Mouse (Mus musculus) forebrain, embryonic 14.5 days (tissue): ENCODE measurements around the gene Mindy1. TPM values are rescaled to one million over a fixed set of nuclear protein-coding genes. Genes with fewer than 3 reads are reported as not detected.

ENCODE experiments used
- ATAC-seq: fragments of 200-750 bp; cut with Nextera tagmentation; 2 replicates; pipeline ENCODE4 v1.8.0; 2017; ENCODE audit warnings: mild to moderate bottlenecking, moderate library complexity
- DNase-seq: peaks from one replicate; pipeline ENCODE4 v3.0.0-alpha.2; 2015; ENCODE audit warnings: low spot score
- H3K27ac ChIP-seq: fragments of 300-500 bp; sonication (generic); 2 replicates; pipeline ENCODE4 v1.5.1; 2014; ENCODE audit warnings: low read depth, mild to moderate bottlenecking, control low read depth, low read length, moderate library complexity
- H3K27me3 ChIP-seq: fragments of 300-500 bp; sonication (generic); replicated peaks from 2 replicates; pipeline ENCODE4 v1.6.1; 2014; ENCODE audit warnings: low read length, control low read depth, mixed read lengths; ENCODE audit not compliant: control insufficient read depth, insufficient read depth
- H3K36me3 ChIP-seq: fragments of 300-500 bp; sonication (generic); 2 replicates; pipeline ENCODE4 v1.6.1; 2014; ENCODE audit warnings: low read length, control low read depth; ENCODE audit not compliant: control insufficient read depth, insufficient read depth
- H3K4me1 ChIP-seq: fragments of 300-500 bp; sonication (generic); 2 replicates; pipeline ENCODE4 v1.6.1; 2014; ENCODE audit warnings: antibody characterized with exemption, low read length, control low read depth; ENCODE audit not compliant: control insufficient read depth, insufficient read depth
- H3K4me2 ChIP-seq: fragments of 300-500 bp; sonication (generic); 2 replicates; pipeline ENCODE4 v1.6.1; 2014; ENCODE audit warnings: mild to moderate bottlenecking, control low read depth, low read length
- H3K4me3 ChIP-seq: fragments of 300-500 bp; sonication (generic); 2 replicates; pipeline ENCODE4 v1.5.1; 2014; ENCODE audit warnings: low read depth, low read length, control low read depth
- H3K9ac ChIP-seq: fragments of 300-500 bp; sonication (generic); 2 replicates; pipeline ENCODE4 v1.6.1; 2014; ENCODE audit warnings: mild to moderate bottlenecking, low read length, control low read depth, moderate library complexity
- H3K9me3 ChIP-seq: fragments of 300-500 bp; sonication (generic); replicated peaks from 2 replicates; pipeline ENCODE4 v1.6.1; 2016; ENCODE audit warnings: low read length, control low read depth, mixed read lengths; ENCODE audit not compliant: control insufficient read depth
- WGBS: fragments of 180-500 bp; shearing (Covaris S2); extraction: QIAGEN DNeasy Blood & Tissue Kit; methylation state at CpG from one replicate; pipeline ENCODE4 v1.1.7; 2014; 5-methylcytosine and 5-hydroxymethylcytosine counted together
- polyA plus RNA-seq: library from polyadenylated mRNA; unstranded; fragments of >200 nt; fragmentation: Nextera tagmentation; extraction: Ambion mirVana; gene quantifications from 2 replicates; pipeline ENCODE4 v1.2.1, GENCODE M21; 2014

Gene Mindy1
- polyA plus RNA-seq, 1 experiment from 2014 or later: 50.7 TPM

GRCm38 (mm10) chr3:95318548-95318947, 37.4 kb downstream of the Mindy1 start:
- no peak overlapping the region for H3K27ac ChIP-seq
- H3K4me3 ChIP-seq: no peak overlapping the region
- H3K9ac ChIP-seq: no peak overlapping the region
- 36% methylated on average over 6 of the region's 6 CpGs for WGBS
- no peak overlapping the region for H3K4me2 ChIP-seq
- peaks cover 39% of the 10 kb centered on the region for H3K36me3 ChIP-seq
- peaks cover 7% of the 10 kb centered on the region for H3K4me1 ChIP-seq
- ATAC-seq (no peak), DNase-seq (no peak)
- H3K9me3 ChIP-seq: no peaks in the 10 kb centered on the region
- no peaks in the 10 kb centered on the region for H3K27me3 ChIP-seq

- Histone ChIP-seq H3K4me3 (no peak overlapping the region), H3K4me2 (no peak overlapping the region), H3K36me3 (peaks cover 45% of the 10 kb centered on the region), H3K4me1 (peaks cover 7% of the 10 kb centered on the region), H3K27ac (no peak overlapping the region), H3K9me3 (no peaks in the 10 kb centered on the region), H3K27me3 (no peaks in the 10 kb centered on the region), H3K9ac (no peak overlapping the region)
- WGBS: 69% methylated on average over 2 of the region's 2 CpGs
- DNase-seq (no peak), ATAC-seq (no peak)
Measured at GRCm38 (mm10) chr3:95319110-95319509, 38.0 kb downstream of the Mindy1 start.

- 71% methylated on average over 12 of the region's 12 CpGs for WGBS
- Histone ChIP-seq H3K9ac (no peak overlapping the region), H3K36me3 (peaks cover 54% of the 10 kb centered on the region), H3K27ac (no peak overlapping the region), H3K27me3 (no peaks in the 10 kb centered on the region), H3K9me3 (no peaks in the 10 kb centered on the region), H3K4me1 (peaks cover 7% of the 10 kb centered on the region), H3K4me3 (no peak overlapping the region), H3K4me2 (no peak overlapping the region)
- ATAC-seq: no peak
- DNase-seq: no peak
Measured at GRCm38 (mm10) chr3:95319701-95320625, 38.8 kb downstream of the Mindy1 start.

- 94% methylated on average over 3 of the region's 3 CpGs for WGBS
- Histone ChIP-seq H3K4me3 (no peak overlapping the region), H3K9ac (no peak overlapping the region), H3K36me3 (peaks cover 86% of the 10 kb centered on the region), H3K27ac (no peak overlapping the region), H3K27me3 (no peaks in the 10 kb centered on the region), H3K9me3 (no peaks in the 10 kb centered on the region), H3K4me2 (no peak overlapping the region), H3K4me1 (no peaks in the 10 kb centered on the region)
- no peak for ATAC-seq
- DNase-seq: no peak
Measured at GRCm38 (mm10) chr3:95323429-95323828, 42.3 kb downstream of the Mindy1 start.

- 92% methylated on average over 6 of the region's 6 CpGs for WGBS
Measured at GRCm38 (mm10) chr3:95324454-95325144, 43.5 kb downstream of the Mindy1 start.

GRCm38 (mm10) chr3:95328803-95329404, 47.8 kb downstream of the Mindy1 start:
- Histone ChIP-seq H3K27me3 (no peaks in the 10 kb centered on the region), H3K36me3 (peaks cover 87% of the 10 kb centered on the region), H3K9ac (no peak overlapping the region), H3K4me1 (no peaks in the 10 kb centered on the region), H3K9me3 (no peaks in the 10 kb centered on the region), H3K27ac (no peak overlapping the region), H3K4me3 (no peak overlapping the region), H3K4me2 (no peak overlapping the region)
- WGBS: 90% methylated on average over 1 of the region's 1 CpGs
- DNase-seq (no peak), ATAC-seq (no peak)

More at GRCm38 (mm10) chr3:95324454-95325144, 43.5 kb downstream of the Mindy1 start:
- no peaks in the 10 kb centered on the region for H3K9me3 ChIP-seq
- DNase-seq: no peak
- H3K27ac ChIP-seq: no peak overlapping the region
- peaks cover 96% of the 10 kb centered on the region for H3K36me3 ChIP-seq
- H3K4me2 ChIP-seq: no peak overlapping the region
- H3K4me1 ChIP-seq: no peaks in the 10 kb centered on the region
- no peaks in the 10 kb centered on the region for H3K27me3 ChIP-seq
- no peak overlapping the region for H3K9ac ChIP-seq
- no peak for ATAC-seq
- no peak overlapping the region for H3K4me3 ChIP-seq

- 82% methylated on average over 1 of the region's 1 CpGs for whole genome bisulfite sequencing
- no peak for ATAC-seq
- no peaks in the 10 kb centered on the region for H3K27me3 ChIP-seq
- no peaks in the 10 kb centered on the region for H3K9me3 ChIP-seq
- H3K4me3 ChIP-seq: no peak overlapping the region
- DNase-seq: no peak
- H3K27ac ChIP-seq: no peak overlapping the region
- peaks cover 87% of the 10 kb centered on the region for H3K36me3 ChIP-seq
- no peak overlapping the region for H3K4me2 ChIP-seq
- H3K4me1 ChIP-seq: no peaks in the 10 kb centered on the region
- no peak overlapping the region for H3K9ac ChIP-seq
Measured at GRCm38 (mm10) chr3:95331528-95331927, 50.4 kb downstream of the Mindy1 start.

- peaks cover 99% of the 10 kb centered on the region for H3K36me3 ChIP-seq
- DNase-seq (no peak), ATAC-seq (no peak)
- no peaks in the 10 kb centered on the region for H3K4me1 ChIP-seq
- H3K4me3 ChIP-seq: no peak overlapping the region
- WGBS: 96% methylated on average over 4 of the region's 4 CpGs
- no peak overlapping the region for H3K27ac ChIP-seq
- H3K4me2 ChIP-seq: no peak overlapping the region
- H3K9me3 ChIP-seq: no peaks in the 10 kb centered on the region
- no peaks in the 10 kb centered on the region for H3K27me3 ChIP-seq
- no peak overlapping the region for H3K9ac ChIP-seq
Measured at GRCm38 (mm10) chr3:95337345-95337744, 56.2 kb downstream of the Mindy1 start.
